Mouse (Mus musculus) midbrain, postnatal 0 days (tissue): Measurements from ENCODE around the gene Vtcn1. TPM values are rescaled to one million over a fixed set of nuclear protein-coding genes. Genes with fewer than 3 reads are reported as not detected.

ENCODE experiments used
- ATAC-seq: fragments of 200-750 bp; cut with Nextera tagmentation; 2 replicates; pipeline ENCODE4 v1.8.0; 2017; ENCODE audit warnings: moderate number of reproducible peaks, mild to moderate bottlenecking, moderate TSS enrichment, moderate library complexity; ENCODE audit not compliant: low FRiP score
- DNase-seq: peaks from one replicate; pipeline ENCODE4 v3.0.0-alpha.2; 2015; ENCODE audit warnings: low spot score
- H3K27ac ChIP-seq: fragments of 300-500 bp; sonication (generic); 2 replicates; pipeline ENCODE4 v1.5.1; 2014; ENCODE audit warnings: low read depth, mild to moderate bottlenecking, low read length, mixed read lengths
- H3K27me3 ChIP-seq: fragments of 300-500 bp; sonication (generic); 2 replicates; pipeline ENCODE4 v1.6.1; 2014; ENCODE audit warnings: low read length, control low read depth, mixed read lengths; ENCODE audit not compliant: insufficient read depth
- H3K36me3 ChIP-seq: fragments of 300-500 bp; sonication (generic); 2 replicates; pipeline ENCODE4 v1.6.1; 2014; ENCODE audit warnings: low read length, control low read depth, mixed read lengths; ENCODE audit not compliant: insufficient read depth
- H3K4me1 ChIP-seq: fragments of 300-500 bp; sonication (generic); 2 replicates; pipeline ENCODE4 v1.6.1; 2014; ENCODE audit warnings: mild to moderate bottlenecking, control low read depth, antibody characterized with exemption, low read length, mixed read lengths; ENCODE audit not compliant: insufficient read depth
- H3K4me2 ChIP-seq: fragments of 300-500 bp; sonication (generic); 2 replicates; pipeline ENCODE4 v1.6.1; 2014; ENCODE audit warnings: low read depth, mild to moderate bottlenecking, low read length, mixed read lengths; ENCODE audit not compliant: poor library complexity, severe bottlenecking
- H3K4me3 ChIP-seq: fragments of 300-500 bp; sonication (generic); 2 replicates; pipeline ENCODE4 v1.5.1; 2014; ENCODE audit warnings: low read depth, mild to moderate bottlenecking, low read length, moderate library complexity
- H3K9ac ChIP-seq: fragments of 300-500 bp; sonication (generic); replicated peaks from 2 replicates; pipeline ENCODE4 v1.6.1; 2014; ENCODE audit warnings: mild to moderate bottlenecking, low read length, moderate library complexity, mixed read lengths; ENCODE audit not compliant: poor library complexity, severe bottlenecking
- H3K9me3 ChIP-seq: fragments of 300-500 bp; sonication (generic); 2 replicates; pipeline ENCODE4 v1.6.1; 2016; ENCODE audit warnings: low read length, control low read depth
- CTCF ChIP-seq: IDR thresholded peaks from 2 replicates; pipeline ENCODE4 v1.5.1; 2016; ENCODE audit warnings: antibody characterized with exemption, mild to moderate bottlenecking
- WGBS: fragments of 180-500 bp; shearing (Covaris S2); extraction: QIAGEN DNeasy Blood & Tissue Kit; methylation state at CpG from one replicate; pipeline ENCODE4 v1.1.7; 2014; 5-methylcytosine and 5-hydroxymethylcytosine counted together
- polyA plus RNA-seq: library from polyadenylated mRNA; unstranded; fragments of >200 nt; fragmentation: Nextera tagmentation; extraction: Ambion mirVana; gene quantifications from 2 replicates; pipeline ENCODE4 v1.2.1, GENCODE M21; 2015
- total RNA-seq: library from RNA; depleted of rRNA; stranded (reverse); fragments of >200 nt; gene quantifications from 2 replicates; pipeline ENCODE4 v1.2.3, GENCODE M21; 2014

Vtcn1 gene
- total and polyA plus RNA-seq, 2 experiments from 2014 or later, result not detected

DNA sequence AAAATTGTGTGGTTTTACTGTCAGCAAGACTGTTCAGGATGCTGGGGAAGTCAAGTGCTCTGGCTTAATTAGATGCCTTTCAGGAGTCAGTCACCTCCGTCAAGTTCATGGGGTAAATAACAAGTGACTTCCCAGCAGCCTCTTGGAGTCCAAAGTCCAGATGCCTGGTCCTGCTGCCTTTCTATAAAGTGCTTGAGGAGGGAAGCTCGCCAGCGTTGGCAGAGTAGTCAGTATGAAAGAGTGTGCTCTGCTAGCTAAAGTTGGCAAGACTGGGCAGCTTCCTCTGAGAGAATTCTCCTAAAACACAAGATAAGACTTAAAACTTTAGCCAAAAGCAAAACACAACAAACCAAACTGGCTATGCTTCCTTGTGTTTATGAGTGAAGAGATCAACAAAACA lies 18.5 kb downstream of the Vtcn1 start:
- H3K4me1 ChIP-seq, result no peaks in the 10 kb centered on the region
- no peaks in the 10 kb centered on the region for H3K9me3 ChIP-seq
- no peak overlapping the region for H3K4me2 ChIP-seq
- WGBS, result 63% methylated on average over 3 of the region's 3 CpGs
- H3K27me3 ChIP-seq, result no peaks in the 10 kb centered on the region
- no peak overlapping the region for H3K27ac ChIP-seq
- ATAC-seq (no peak), DNase-seq (peak; percentile 26)
- no peak for TF ChIP-seq CTCF
- H3K36me3 ChIP-seq, result no peaks in the 10 kb centered on the region
- no peak overlapping the region for H3K4me3 ChIP-seq
- no peak overlapping the region for H3K9ac ChIP-seq

- Histone ChIP-seq H3K4me2 (no peak overlapping the region), H3K36me3 (no peaks in the 10 kb centered on the region), H3K9ac (no peak overlapping the region), H3K27me3 (no peaks in the 10 kb centered on the region), H3K9me3 (no peaks in the 10 kb centered on the region), H3K4me1 (no peaks in the 10 kb centered on the region), H3K27ac (no peak overlapping the region), H3K4me3 (no peak overlapping the region)
- 85% methylated on average over 5 of the region's 5 CpGs for WGBS
- no peak for TF ChIP-seq CTCF
- ATAC-seq, result no peak
- no peak for DNase-seq
Measured at GRCm38 (mm10) chr3:100844366-100844765, 19.1 kb downstream of the Vtcn1 start.

GRCm38 (mm10) chr3:100848348-100848747 lies 23.1 kb downstream of the Vtcn1 start:
- H3K4me1 ChIP-seq, result no peaks in the 10 kb centered on the region
- no peak for DNase-seq
- 88% methylated on average over 7 of the region's 7 CpGs for WGBS

DNA sequence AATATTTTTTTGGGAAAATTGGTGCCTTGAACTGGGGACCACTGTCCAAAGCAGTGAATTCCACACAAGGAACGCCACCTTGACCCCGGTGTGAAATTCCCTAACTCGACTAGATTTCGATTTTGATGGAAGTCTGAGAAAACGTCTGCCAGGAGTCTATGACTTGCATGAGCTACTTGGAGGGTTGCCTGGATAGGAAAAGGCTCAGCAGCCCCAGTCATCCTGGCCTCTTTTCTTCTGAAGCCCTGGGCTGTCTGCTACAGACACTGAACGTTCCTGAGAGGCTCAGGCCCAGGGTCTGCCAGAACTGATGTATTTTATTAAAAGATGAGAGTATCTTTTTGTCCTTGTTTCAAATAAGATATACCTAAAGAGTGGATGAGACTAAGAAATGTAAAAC lies 25.2 kb downstream of the Vtcn1 start:
- TF ChIP-seq CTCF, result no peak
- Histone ChIP-seq H3K4me1 (no peaks in the 10 kb centered on the region), H3K4me3 (no peak overlapping the region), H3K27me3 (no peaks in the 10 kb centered on the region), H3K9me3 (no peaks in the 10 kb centered on the region), H3K9ac (no peak overlapping the region), H3K36me3 (no peaks in the 10 kb centered on the region), H3K27ac (no peak overlapping the region), H3K4me2 (no peak overlapping the region)
- WGBS, result 81% methylated on average over 6 of the region's 6 CpGs
- DNase-seq (no peak), ATAC-seq (no peak)

More at GRCm38 (mm10) chr3:100848348-100848747, 23.1 kb downstream of the Vtcn1 start:
- Histone ChIP-seq H3K9me3 (no peaks in the 10 kb centered on the region), H3K27me3 (no peaks in the 10 kb centered on the region), H3K4me2 (no peak overlapping the region), H3K9ac (no peak overlapping the region), H3K27ac (no peak overlapping the region), H3K4me3 (no peak overlapping the region), H3K36me3 (no peaks in the 10 kb centered on the region)
- TF ChIP-seq CTCF, result no peak
- no peak for ATAC-seq

- no peaks in the 10 kb centered on the region for H3K27me3 ChIP-seq
- ATAC-seq (no peak; the same call in 1 of the 2 replicates), DNase-seq (no peak)
- no peak overlapping the region for H3K9ac ChIP-seq
- H3K4me2 ChIP-seq, result no peak overlapping the region
- H3K27ac ChIP-seq, result no peak overlapping the region
- no peaks in the 10 kb centered on the region for H3K4me1 ChIP-seq
- H3K9me3 ChIP-seq, result no peaks in the 10 kb centered on the region
- H3K36me3 ChIP-seq, result no peaks in the 10 kb centered on the region
- no peak overlapping the region for H3K4me3 ChIP-seq
- TF ChIP-seq CTCF, result no peak
- 57% methylated on average over 9 of the region's 9 CpGs for WGBS
Measured at GRCm38 (mm10) chr3:100856050-100856815, 31.0 kb downstream of the Vtcn1 start.

GRCm38 (mm10) chr3:100857139-100857538 lies 31.9 kb downstream of the Vtcn1 start:
- H3K27ac ChIP-seq, result no peak overlapping the region
- H3K4me1 ChIP-seq, result 0 out of 2 replicates have a peak, but pooled peaks cover 2% of the 10 kb centered on the region
- H3K9me3 ChIP-seq, result no peaks in the 10 kb centered on the region
- no peak overlapping the region for H3K4me2 ChIP-seq
- no peak for TF ChIP-seq CTCF
- WGBS, result 90% methylated on average over 5 of the region's 5 CpGs
- ATAC-seq (no peak), DNase-seq (no peak)
- H3K27me3 ChIP-seq, result no peaks in the 10 kb centered on the region
- H3K9ac ChIP-seq, result no peak overlapping the region
- no peaks in the 10 kb centered on the region for H3K36me3 ChIP-seq
- no peak overlapping the region for H3K4me3 ChIP-seq
